Mouse (Mus musculus): ENCODE results near the gene Prelid3b. TPM values are rescaled to one million over a fixed set of nuclear protein-coding genes. Genes with fewer than 3 reads are reported as not detected.

Prelid3b gene
- polyA plus RNA-seq, 1 experiment from 2014 or later: 133 TPM

DNA sequence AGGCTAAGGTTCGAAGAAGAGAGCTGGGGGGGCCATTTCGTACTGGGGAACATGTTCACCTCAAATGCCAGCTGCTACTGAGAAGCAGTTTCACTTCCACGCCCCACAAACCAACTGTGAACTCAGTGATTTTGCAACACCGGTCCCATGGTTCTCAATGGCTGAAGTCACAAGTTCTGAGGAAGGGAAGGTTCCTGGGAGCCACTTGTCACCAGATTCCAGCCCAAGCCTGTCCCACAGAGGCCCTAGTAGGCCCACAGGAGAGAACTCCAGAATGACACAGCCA is 35.2 kb downstream of the Prelid3b start:
- Histone ChIP-seq H3K4me3 (ENCODE audit: control insufficient read depth in 1 of 2, insufficient read depth in 1 of 2, low read depth in 1 of 2, low read length in 2 of 2) (no peak overlapping the region), H3K9ac (ENCODE audit: low read length) (no peak overlapping the region), H3K4me1 (ENCODE audit: control insufficient read depth in 2 of 2, insufficient read depth in 2 of 2, low read length in 2 of 2) (peaks cover 14 to 21% of the 10 kb centered on the region in 2 experiments), H3K27ac (replicated peaks in 1 of 2; ENCODE audit: control insufficient read depth in 1 of 2, insufficient read depth in 1 of 2, low read depth in 2 of 2, low read length in 2 of 2) (no peak overlapping the region), H3K36me3 (ENCODE audit: control insufficient read depth, insufficient read depth, low read length) (peaks cover 18% of the 10 kb centered on the region), H3K4me2 (ENCODE audit: low read length) (peak overlapping the region; percentile 91), H3K27me3 (ENCODE audit: control insufficient read depth, insufficient read depth, low read length) (no peaks in the 10 kb centered on the region), H3K9me3 (ENCODE audit: control insufficient read depth, low read length) (no peaks in the 10 kb centered on the region)
- 98% methylated on average over 4 of the region's 4 CpGs for WGBS
- ATAC-seq (ENCODE audit: insufficient number of reproducible peaks, insufficient read depth, low FRiP score, low read depth): no peak

DNA sequence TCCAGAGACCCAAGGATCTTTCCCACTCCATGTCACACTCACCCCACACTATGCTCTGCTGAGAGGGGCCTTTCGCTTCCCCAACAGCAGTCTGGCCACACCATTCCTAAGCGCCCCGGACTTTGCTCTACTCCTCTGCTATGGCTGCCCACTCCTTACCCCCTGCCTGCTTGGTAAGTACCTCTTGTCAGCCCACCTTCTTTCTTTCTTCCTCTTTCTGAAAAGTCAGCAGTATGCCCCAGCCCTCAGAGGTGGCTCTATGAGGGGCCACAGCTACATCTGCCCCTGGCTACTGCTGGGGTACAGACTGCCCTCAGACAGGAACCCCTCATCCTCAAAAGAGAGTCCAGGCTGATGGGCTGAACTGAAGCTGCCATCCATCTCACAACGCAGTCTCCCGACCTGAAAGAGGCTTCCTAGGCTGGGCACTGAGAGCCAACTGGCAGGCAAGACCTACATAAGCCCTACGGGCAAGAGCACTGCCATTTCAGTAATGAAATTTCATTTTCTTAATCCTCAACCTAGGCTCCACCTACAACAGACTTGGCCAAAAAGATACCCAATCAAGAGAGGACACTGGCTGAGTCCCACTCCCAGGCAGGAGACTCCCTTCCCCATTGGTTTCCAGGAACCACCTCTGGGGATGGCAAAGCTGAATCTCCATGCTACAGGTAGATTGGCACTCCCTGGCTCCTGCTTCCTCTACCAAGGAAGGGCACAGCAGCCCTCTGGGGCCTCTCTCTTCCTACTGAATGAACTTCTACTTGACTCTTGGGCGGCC is 35.8 kb downstream of the Prelid3b start:
- 95% methylated on average over 7 of the region's 7 CpGs for WGBS
- H3K36me3 ChIP-seq (ENCODE audit: control insufficient read depth, insufficient read depth, low read length): peaks cover 23% of the 10 kb centered on the region
- H3K27me3 ChIP-seq (ENCODE audit: control insufficient read depth, insufficient read depth, low read length): no peaks in the 10 kb centered on the region
- H3K4me3 ChIP-seq (ENCODE audit: control insufficient read depth in 1 of 2, insufficient read depth in 1 of 2, low read depth in 1 of 2, low read length in 2 of 2): no peak overlapping the region
- 0 out of 2 replicates have a peak overlapping the region, but pooled peaks have one; percentile 12 for H3K4me2 ChIP-seq (ENCODE audit: low read length)
- H3K27ac ChIP-seq (replicated peaks in 1 of 2; ENCODE audit: control insufficient read depth in 1 of 2, insufficient read depth in 1 of 2, low read depth in 2 of 2, low read length in 2 of 2): no peak overlapping the region
- H3K9ac ChIP-seq (ENCODE audit: low read length): no peak overlapping the region
- no peaks in the 10 kb centered on the region for H3K9me3 ChIP-seq (ENCODE audit: control insufficient read depth, low read length)
- H3K4me1 ChIP-seq (ENCODE audit: control insufficient read depth in 2 of 2, insufficient read depth in 2 of 2, low read length in 2 of 2): peaks cover 10 to 17% of the 10 kb centered on the region in 2 experiments
- no peak for ATAC-seq (ENCODE audit: insufficient number of reproducible peaks, insufficient read depth, low FRiP score, low read depth)

DNA sequence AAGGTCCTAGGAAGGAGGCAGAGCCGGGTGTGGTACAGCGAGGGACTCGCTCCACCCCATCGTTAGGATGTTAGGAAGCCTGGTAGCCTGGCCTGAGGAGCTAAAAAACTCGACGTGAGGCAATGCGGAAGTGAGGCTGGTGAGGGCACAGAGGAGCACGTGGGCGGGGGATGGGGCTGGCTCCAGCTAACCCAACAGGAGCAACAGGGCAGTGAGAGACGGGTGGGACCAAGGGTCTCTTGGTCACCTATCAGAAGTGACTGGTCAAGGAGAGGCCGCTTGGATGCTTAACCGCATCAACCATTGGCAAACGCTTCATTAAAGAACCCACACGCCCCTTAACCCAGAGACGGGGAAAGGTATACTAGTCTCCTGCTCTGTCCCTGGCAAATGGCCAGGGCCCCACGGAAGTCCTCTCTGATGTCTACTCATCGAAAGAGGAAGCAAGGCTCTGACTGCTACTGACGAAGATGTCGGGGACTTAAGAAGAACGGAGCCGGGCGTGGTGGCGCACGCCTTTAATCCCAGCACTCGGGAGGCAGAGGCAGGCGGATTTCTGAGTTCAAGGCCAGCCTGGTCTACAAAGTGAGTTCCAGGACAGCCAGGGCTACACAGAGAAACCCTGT is 36.7 kb downstream of the Prelid3b start:
- no peak for ATAC-seq (ENCODE audit: insufficient number of reproducible peaks, insufficient read depth, low FRiP score, low read depth)
- no peak overlapping the region for H3K9ac ChIP-seq (ENCODE audit: low read length)
- 88% methylated on average over 26 of the region's 26 CpGs for WGBS
- peaks cover 29% of the 10 kb centered on the region for H3K36me3 ChIP-seq (ENCODE audit: control insufficient read depth, insufficient read depth, low read length)
- H3K4me1 ChIP-seq (ENCODE audit: control insufficient read depth in 2 of 2, insufficient read depth in 2 of 2, low read length in 2 of 2): peaks cover 10 to 17% of the 10 kb centered on the region in 2 experiments
- H3K4me2 ChIP-seq (ENCODE audit: low read length): no peak overlapping the region
- H3K27me3 ChIP-seq (ENCODE audit: control insufficient read depth, insufficient read depth, low read length): no peaks in the 10 kb centered on the region
- no peak overlapping the region for H3K4me3 ChIP-seq (ENCODE audit: control insufficient read depth in 1 of 2, insufficient read depth in 1 of 2, low read depth in 1 of 2, low read length in 2 of 2)
- no peaks in the 10 kb centered on the region for H3K9me3 ChIP-seq (ENCODE audit: control insufficient read depth, low read length)
- no peak overlapping the region for H3K27ac ChIP-seq (replicated peaks in 1 of 2; ENCODE audit: control insufficient read depth in 1 of 2, insufficient read depth in 1 of 2, low read depth in 2 of 2, low read length in 2 of 2)

DNA sequence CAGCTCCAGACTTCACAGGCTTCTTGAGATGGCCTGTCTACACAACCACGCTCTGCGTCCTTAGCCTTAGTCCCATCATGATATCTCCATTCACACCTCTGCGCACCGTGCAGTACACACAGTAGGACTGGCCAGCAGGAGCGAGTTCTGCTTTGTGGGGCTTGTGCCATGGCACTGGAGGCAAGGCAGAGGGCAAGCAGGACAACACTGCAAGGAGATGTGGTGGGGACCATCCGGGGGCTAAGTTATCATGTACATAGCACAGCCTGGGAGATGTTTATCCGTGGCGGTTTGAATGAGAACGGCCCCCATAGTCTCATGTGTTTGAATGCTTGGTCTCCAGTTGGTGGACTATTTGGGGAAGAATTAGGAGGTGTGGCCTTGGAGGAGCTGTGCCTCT is 37.9 kb downstream of the Prelid3b start:
- Histone ChIP-seq H3K4me1 (ENCODE audit: control insufficient read depth in 2 of 2, insufficient read depth in 2 of 2, low read length in 2 of 2) (peaks cover 10 to 17% of the 10 kb centered on the region in 2 experiments), H3K9ac (ENCODE audit: low read length) (no peak overlapping the region), H3K9me3 (ENCODE audit: control insufficient read depth, low read length) (no peaks in the 10 kb centered on the region), H3K27me3 (ENCODE audit: control insufficient read depth, insufficient read depth, low read length) (no peaks in the 10 kb centered on the region), H3K36me3 (ENCODE audit: control insufficient read depth, insufficient read depth, low read length) (peaks cover 32% of the 10 kb centered on the region), H3K4me2 (ENCODE audit: low read length) (no peak overlapping the region), H3K27ac (replicated peaks in 1 of 2; ENCODE audit: control insufficient read depth in 1 of 2, insufficient read depth in 1 of 2, low read depth in 2 of 2, low read length in 2 of 2) (no peak overlapping the region), H3K4me3 (ENCODE audit: control insufficient read depth in 1 of 2, insufficient read depth in 1 of 2, low read depth in 1 of 2, low read length in 2 of 2) (no peak overlapping the region)
- 97% methylated on average over 9 of the region's 9 CpGs for WGBS
- ATAC-seq (ENCODE audit: insufficient number of reproducible peaks, insufficient read depth, low FRiP score, low read depth): no peak

DNA sequence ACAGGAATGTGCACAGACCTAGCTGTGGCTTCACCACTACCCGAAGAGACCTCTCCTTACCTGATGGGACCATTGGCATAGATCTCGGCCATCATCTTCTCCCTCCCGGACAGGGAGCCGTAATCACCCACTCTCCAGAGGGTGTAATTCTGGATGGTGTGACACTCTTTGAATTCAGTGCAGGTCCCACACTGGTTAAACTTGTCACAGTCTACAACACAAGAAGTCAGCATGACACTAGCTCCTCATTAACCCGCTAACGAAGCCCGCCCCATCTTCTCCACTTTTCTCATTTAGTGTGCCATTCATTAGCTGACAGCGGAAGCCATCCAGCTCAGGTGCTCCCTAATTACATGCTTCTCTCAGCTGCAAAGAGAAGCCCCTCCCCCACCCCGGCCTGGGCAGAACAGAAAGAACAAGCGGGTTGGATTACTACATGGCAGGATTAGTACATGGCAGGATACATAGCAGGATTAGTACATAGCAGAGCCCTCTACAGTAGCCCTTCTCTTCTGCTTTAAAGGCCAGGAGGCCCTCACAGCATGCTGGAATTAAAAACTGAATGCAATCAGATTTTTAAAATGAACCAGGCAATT is 43.8 kb downstream of the Prelid3b start:
- Histone ChIP-seq H3K4me3 (ENCODE audit: control insufficient read depth in 1 of 2, insufficient read depth in 1 of 2, low read depth in 1 of 2, low read length in 2 of 2) (no peak overlapping the region), H3K27me3 (ENCODE audit: control insufficient read depth, insufficient read depth, low read length) (no peaks in the 10 kb centered on the region), H3K9ac (ENCODE audit: low read length) (no peak overlapping the region), H3K4me1 (ENCODE audit: control insufficient read depth in 2 of 2, insufficient read depth in 2 of 2, low read length in 2 of 2) (no peaks in the 10 kb centered on the region), H3K27ac (replicated peaks in 1 of 2; ENCODE audit: control insufficient read depth in 1 of 2, insufficient read depth in 1 of 2, low read depth in 2 of 2, low read length in 2 of 2) (no peak overlapping the region), H3K36me3 (ENCODE audit: control insufficient read depth, insufficient read depth, low read length) (peaks cover 79% of the 10 kb centered on the region), H3K9me3 (ENCODE audit: control insufficient read depth, low read length) (no peaks in the 10 kb centered on the region), H3K4me2 (ENCODE audit: low read length) (no peak overlapping the region)
- no peak for ATAC-seq (ENCODE audit: insufficient number of reproducible peaks, insufficient read depth, low FRiP score, low read depth)
- 91% methylated on average over 10 of the region's 10 CpGs for WGBS

DNA sequence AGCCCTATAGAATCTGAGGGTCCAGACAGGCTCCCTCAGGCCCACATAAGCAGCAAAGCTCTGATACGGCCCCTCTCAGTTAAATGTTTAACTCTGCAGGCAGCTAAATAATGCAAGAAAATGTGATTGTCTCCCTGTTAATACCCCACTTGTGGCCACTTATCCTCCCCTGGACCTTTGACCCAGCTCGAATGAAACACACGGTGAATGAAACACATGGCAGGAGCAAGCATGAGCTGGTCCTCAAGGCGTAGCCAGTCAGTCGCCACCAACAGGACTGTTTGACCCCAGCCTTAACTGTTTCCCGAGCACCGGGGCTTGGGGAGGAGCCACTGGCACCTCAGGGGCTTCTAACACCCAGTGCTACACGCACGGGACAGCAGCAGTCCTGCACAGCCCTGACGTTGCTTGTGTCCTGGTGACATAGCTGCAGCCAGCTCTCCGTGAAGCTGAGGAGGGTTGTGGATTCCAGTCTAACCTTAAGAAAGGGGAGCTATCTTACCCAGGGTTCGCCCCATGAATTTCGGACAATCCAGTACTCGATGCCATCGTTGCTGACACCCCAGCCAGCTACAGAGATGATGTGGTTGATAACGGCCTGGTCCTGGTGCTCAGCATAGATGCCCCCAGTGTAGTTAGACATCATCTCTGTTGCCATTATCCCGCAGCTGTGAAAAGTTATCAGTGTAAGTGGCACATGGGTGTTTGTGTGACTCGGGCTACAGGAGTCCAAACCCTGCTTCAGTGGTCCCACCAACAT is 44.6 kb downstream of the Prelid3b start:
- H3K27me3 ChIP-seq (ENCODE audit: control insufficient read depth, insufficient read depth, low read length): no peaks in the 10 kb centered on the region
- no peak overlapping the region for H3K9ac ChIP-seq (ENCODE audit: low read length)
- H3K27ac ChIP-seq (replicated peaks in 1 of 2; ENCODE audit: control insufficient read depth in 1 of 2, insufficient read depth in 1 of 2, low read depth in 2 of 2, low read length in 2 of 2): no peak overlapping the region
- peaks cover 82% of the 10 kb centered on the region for H3K36me3 ChIP-seq (ENCODE audit: control insufficient read depth, insufficient read depth, low read length)
- no peaks in the 10 kb centered on the region for H3K4me1 ChIP-seq (ENCODE audit: control insufficient read depth in 2 of 2, insufficient read depth in 2 of 2, low read length in 2 of 2)
- H3K9me3 ChIP-seq (ENCODE audit: control insufficient read depth, low read length): no peaks in the 10 kb centered on the region
- H3K4me3 ChIP-seq (ENCODE audit: control insufficient read depth in 1 of 2, insufficient read depth in 1 of 2, low read depth in 1 of 2, low read length in 2 of 2): no peak overlapping the region
- no peak for ATAC-seq (ENCODE audit: insufficient number of reproducible peaks, insufficient read depth, low FRiP score, low read depth)
- no peak overlapping the region for H3K4me2 ChIP-seq (ENCODE audit: low read length)
- 82% methylated on average over 18 of the region's 18 CpGs for WGBS

DNA sequence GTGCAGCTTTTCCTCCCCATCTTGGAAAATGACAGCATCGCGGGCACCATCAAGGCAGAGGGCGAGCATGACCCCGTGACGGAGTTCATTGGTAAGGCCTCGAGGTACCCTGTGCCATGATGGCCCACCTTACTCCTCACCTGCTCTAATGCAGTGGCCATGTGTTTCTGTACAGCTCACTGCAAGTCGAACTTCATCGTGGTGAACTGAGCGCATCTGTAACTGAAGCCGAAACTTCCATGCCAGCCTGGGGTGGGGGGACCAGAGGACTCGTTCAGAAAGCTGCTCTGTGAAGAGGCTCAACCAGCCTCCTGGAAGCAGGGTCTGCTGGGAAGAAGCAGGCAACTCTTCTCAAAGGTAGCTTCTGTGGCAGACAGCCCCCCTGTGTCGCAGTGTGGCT is 46.0 kb downstream of the Prelid3b start:
- no peaks in the 10 kb centered on the region for H3K9me3 ChIP-seq (ENCODE audit: control insufficient read depth, low read length)
- no peaks in the 10 kb centered on the region for H3K4me1 ChIP-seq (ENCODE audit: control insufficient read depth in 2 of 2, insufficient read depth in 2 of 2, low read length in 2 of 2)
- no peaks in the 10 kb centered on the region for H3K27me3 ChIP-seq (ENCODE audit: control insufficient read depth, insufficient read depth, low read length)
- no peak overlapping the region for H3K4me2 ChIP-seq (ENCODE audit: low read length)
- no peak for ATAC-seq (ENCODE audit: insufficient number of reproducible peaks, insufficient read depth, low FRiP score, low read depth)
- no peak overlapping the region for H3K27ac ChIP-seq (replicated peaks in 1 of 2; ENCODE audit: control insufficient read depth in 1 of 2, insufficient read depth in 1 of 2, low read depth in 2 of 2, low read length in 2 of 2)
- H3K36me3 ChIP-seq (ENCODE audit: control insufficient read depth, insufficient read depth, low read length): peaks cover 85% of the 10 kb centered on the region
- no peak overlapping the region for H3K4me3 ChIP-seq (ENCODE audit: control insufficient read depth in 1 of 2, insufficient read depth in 1 of 2, low read depth in 1 of 2, low read length in 2 of 2)
- H3K9ac ChIP-seq (ENCODE audit: low read length): no peak overlapping the region
- 92% methylated on average over 12 of the region's 12 CpGs for WGBS

Measured in heart, embryonic 14.5 days (tissue).